Mouse (Mus musculus) heart, embryonic 12.5 days (tissue): ENCODE measurements around the gene Yipf2. TPM values are rescaled to one million over a fixed set of nuclear protein-coding genes. Genes with fewer than 3 reads are reported as not detected.
A peak's percentile ranks its signal among the peaks of the same experiment; 100 is the strongest.
"Not testable (repeated sequence)": the region's sequence is repeated elsewhere in the genome, so short reads cannot be mapped to it uniquely, and the experiment has no call there.

Experiments
- ATAC-seq: fragments of 200-750 bp; cut with Nextera tagmentation; 2 replicates; pipeline ENCODE4 v1.8.0; 2017; ENCODE audit warnings: moderate TSS enrichment, moderate library complexity; ENCODE audit not compliant: insufficient number of reproducible peaks, low FRiP score
- H3K27ac ChIP-seq: fragments of 300-500 bp; sonication (generic); 2 replicates; pipeline ENCODE4 v1.5.1; 2016; ENCODE audit warnings: mild to moderate bottlenecking, moderate library complexity; ENCODE audit not compliant: poor library complexity, severe bottlenecking
- H3K27me3 ChIP-seq: fragments of 300-500 bp; sonication (generic); replicated peaks from 2 replicates; pipeline ENCODE4 v1.6.1; 2016; ENCODE audit warnings: mild to moderate bottlenecking, moderate library complexity
- H3K36me3 ChIP-seq: fragments of 300-500 bp; sonication (generic); 2 replicates; pipeline ENCODE4 v1.6.1; 2016; ENCODE audit warnings: mild to moderate bottlenecking, moderate library complexity
- H3K4me1 ChIP-seq: fragments of 300-500 bp; sonication (generic); replicated peaks from 2 replicates; pipeline ENCODE4 v1.6.1; 2016; ENCODE audit warnings: mild to moderate bottlenecking
- H3K4me2 ChIP-seq: fragments of 300-500 bp; sonication (generic); 2 replicates; pipeline ENCODE4 v1.6.1; 2016; ENCODE audit warnings: mild to moderate bottlenecking, moderate library complexity
- H3K4me3 ChIP-seq: fragments of 300-500 bp; sonication (generic); 2 replicates; pipeline ENCODE4 v1.5.1; 2016; ENCODE audit warnings: mild to moderate bottlenecking
- H3K9ac ChIP-seq: fragments of 300-500 bp; sonication (generic); 2 replicates; pipeline ENCODE4 v1.6.1; 2016; ENCODE audit warnings: mild to moderate bottlenecking, moderate library complexity
- H3K9me3 ChIP-seq: fragments of 300-500 bp; sonication (generic); replicated peaks from 2 replicates; pipeline ENCODE4 v1.6.1; 2016; ENCODE audit warnings: mild to moderate bottlenecking, moderate library complexity
- WGBS: fragments of 180-500 bp; shearing (Covaris S2); methylation state at CpG from one replicate; pipeline ENCODE4 v1.1.7; 2016; 5-methylcytosine and 5-hydroxymethylcytosine counted together
- polyA plus RNA-seq: library from polyadenylated mRNA; unstranded; fragments of >200 nt; fragmentation: Nextera tagmentation; extraction: Ambion mirVana; gene quantifications from 2 replicates; pipeline ENCODE4 v1.2.1, GENCODE M21; 2016

Gene Yipf2
- polyA plus RNA-seq, 1 experiment from 2014 or later = 14.8 TPM

GRCm38 (mm10) chr9:21594838-21595237 lies 2.2 kb upstream of the Yipf2 start:
- Histone ChIP-seq H3K9me3 (no peaks in the 10 kb centered on the region), H3K4me3 (no peak overlapping the region), H3K27me3 (no peaks in the 10 kb centered on the region), H3K27ac (no peak overlapping the region), H3K36me3 (peaks cover 33% of the 10 kb centered on the region), H3K4me2 (no peak overlapping the region), H3K9ac (no peak overlapping the region), H3K4me1 (peaks cover 27% of the 10 kb centered on the region)
- WGBS = 86% methylated on average over 2 of the region's 2 CpGs
- ATAC-seq = no peak

GRCm38 (mm10) chr9:21594350-21594749 lies 1.7 kb upstream of the Yipf2 start:
- not testable (repeated sequence) for H3K27me3 ChIP-seq, ATAC-seq, H3K9me3 ChIP-seq, H3K27ac ChIP-seq
- H3K4me3 ChIP-seq = peak overlapping the region; percentile 96; the same call in 1 of the 2 replicates
- H3K4me2 ChIP-seq = peak overlapping the region; percentile 89
- 0 out of 2 replicates have a peak overlapping the region, but pooled peaks have one; percentile 95 for H3K9ac ChIP-seq
- peaks cover 38% of the 10 kb centered on the region for H3K36me3 ChIP-seq
- WGBS = 87% methylated on average over 8 of the region's 8 CpGs
- peaks cover 27% of the 10 kb centered on the region for H3K4me1 ChIP-seq

- 2% methylated on average over 69 of the region's 69 CpGs for WGBS
- no peaks in the 10 kb centered on the region for H3K9me3 ChIP-seq
- peaks cover 49% of the 10 kb centered on the region for H3K36me3 ChIP-seq
- no peaks in the 10 kb centered on the region for H3K27me3 ChIP-seq
- peaks cover 27% of the 10 kb centered on the region for H3K4me1 ChIP-seq
- ATAC-seq = peak; percentile 68
- H3K27ac ChIP-seq = peak overlapping the region; percentile 78
- peak overlapping the region; percentile 96 for H3K4me3 ChIP-seq
- peak overlapping the region; percentile 89 for H3K4me2 ChIP-seq
- H3K9ac ChIP-seq = peak overlapping the region; percentile 95
These were observed 594 bp upstream of the Yipf2 start for GRCm38 (mm10) chr9:21593122-21593721.

GRCm38 (mm10) chr9:21591831-21592702 lies 561 bp downstream of the Yipf2 start:
- WGBS = 19% methylated on average over 17 of the region's 17 CpGs
- Histone ChIP-seq H3K4me1 (peaks cover 27% of the 10 kb centered on the region), H3K36me3 (peaks cover 60% of the 10 kb centered on the region), H3K27ac (peak overlapping the region; percentile 12; the same call in 1 of the 2 replicates), H3K4me2 (peak overlapping the region; percentile 89), H3K9ac (peak overlapping the region; percentile 68), H3K27me3 (no peaks in the 10 kb centered on the region), H3K4me3 (peak overlapping the region; percentile 96), H3K9me3 (no peaks in the 10 kb centered on the region)
- ATAC-seq = peak; percentile 34

GRCm38 (mm10) chr9:21591127-21591830 lies 1.3 kb downstream of the Yipf2 start:
- peaks cover 27% of the 10 kb centered on the region for H3K4me1 ChIP-seq
- H3K27me3 ChIP-seq = no peaks in the 10 kb centered on the region
- no peak overlapping the region for H3K27ac ChIP-seq
- 86% methylated on average over 6 of the region's 6 CpGs for WGBS
- H3K9ac ChIP-seq = no peak overlapping the region
- peak overlapping the region; percentile 89 for H3K4me2 ChIP-seq
- H3K4me3 ChIP-seq = peak overlapping the region; percentile 96; the same call in 1 of the 2 replicates
- H3K9me3 ChIP-seq = no peaks in the 10 kb centered on the region
- no peak for ATAC-seq
- H3K36me3 ChIP-seq = peaks cover 66% of the 10 kb centered on the region

GRCm38 (mm10) chr9:21589538-21589937 lies 3.1 kb downstream of the Yipf2 start:
- no peak for ATAC-seq
- Histone ChIP-seq H3K9me3 (no peaks in the 10 kb centered on the region), H3K36me3 (peaks cover 70% of the 10 kb centered on the region), H3K4me3 (no peak overlapping the region), H3K27me3 (no peaks in the 10 kb centered on the region), H3K27ac (no peak overlapping the region), H3K4me1 (peaks cover 22% of the 10 kb centered on the region), H3K9ac (no peak overlapping the region), H3K4me2 (no peak overlapping the region)
- 90% methylated on average over 5 of the region's 5 CpGs for WGBS

GRCm38 (mm10) chr9:21588350-21588749 lies 4.3 kb downstream of the Yipf2 start:
- no peaks in the 10 kb centered on the region for H3K9me3 ChIP-seq
- 87% methylated on average over 8 of the region's 8 CpGs for WGBS
- no peak for ATAC-seq
- no peak overlapping the region for H3K4me3 ChIP-seq
- H3K4me2 ChIP-seq = no peak overlapping the region
- H3K4me1 ChIP-seq = peaks cover 11% of the 10 kb centered on the region
- no peaks in the 10 kb centered on the region for H3K27me3 ChIP-seq
- peaks cover 71% of the 10 kb centered on the region for H3K36me3 ChIP-seq
- no peak overlapping the region for H3K27ac ChIP-seq
- no peak overlapping the region for H3K9ac ChIP-seq

- ATAC-seq = no peak
- no peak overlapping the region for H3K9ac ChIP-seq
- H3K4me2 ChIP-seq = no peak overlapping the region
- H3K27me3 ChIP-seq = no peaks in the 10 kb centered on the region
- peaks cover 77% of the 10 kb centered on the region for H3K36me3 ChIP-seq
- H3K27ac ChIP-seq = no peak overlapping the region
- 90% methylated on average over 23 of the region's 23 CpGs for WGBS
- no peaks in the 10 kb centered on the region for H3K9me3 ChIP-seq
- H3K4me1 ChIP-seq = peaks cover 10% of the 10 kb centered on the region
- no peak overlapping the region for H3K4me3 ChIP-seq
These were observed 4.8 kb downstream of the Yipf2 start for GRCm38 (mm10) chr9:21587678-21588349.

GRCm38 (mm10) chr9:21585401-21585800 lies 7.2 kb downstream of the Yipf2 start:
- WGBS = 90% methylated on average over 1 of the region's 1 CpGs
- H3K9me3 ChIP-seq = no peaks in the 10 kb centered on the region

GRCm38 (mm10) chr9:21578226-21578625 lies 14.4 kb downstream of the Yipf2 start:
- H3K36me3 ChIP-seq = peaks cover 90% of the 10 kb centered on the region
- 78% methylated on average over 3 of the region's 3 CpGs for WGBS

More at GRCm38 (mm10) chr9:21585401-21585800, 7.2 kb downstream of the Yipf2 start:
- no peaks in the 10 kb centered on the region for H3K27me3 ChIP-seq
- H3K27ac ChIP-seq = no peak overlapping the region
- no peak for ATAC-seq
- no peak overlapping the region for H3K9ac ChIP-seq
- no peak overlapping the region for H3K4me3 ChIP-seq
- no peak overlapping the region for H3K4me2 ChIP-seq
- H3K4me1 ChIP-seq = no peaks in the 10 kb centered on the region
- H3K36me3 ChIP-seq = peaks cover 93% of the 10 kb centered on the region

More at GRCm38 (mm10) chr9:21578226-21578625, 14.4 kb downstream of the Yipf2 start:
- Histone ChIP-seq H3K9me3 (no peaks in the 10 kb centered on the region), H3K4me1 (no peaks in the 10 kb centered on the region), H3K4me3 (no peak overlapping the region), H3K9ac (no peak overlapping the region), H3K27me3 (no peaks in the 10 kb centered on the region), H3K4me2 (no peak overlapping the region), H3K27ac (no peak overlapping the region)
- no peak for ATAC-seq
